Mouse (Mus musculus): Measurements from ENCODE around the gene Zfyve1.
"Not testable (repeated sequence)": the region's sequence is repeated elsewhere in the genome, so short reads cannot be mapped to it uniquely, and the experiment has no call there.

The Zfyve1 gene

GRCm38 (mm10) chr12:83597025-83597501 is at the start of gene Zfyve1:
Zfyve1 (minus strand) TSS chr12:83597222.
- peak; percentile 94 for DNase-seq (ENCODE audit: low spot score)

- DNase-seq (ENCODE audit: low spot score) = no peak
Measured at GRCm38 (mm10) chr12:83643116-83643515, 46.1 kb upstream of the Zfyve1 start.

- no peak for DNase-seq (ENCODE audit: low spot score)
Measured at GRCm38 (mm10) chr12:83641233-83641632, 44.2 kb upstream of the Zfyve1 start.

DNA sequence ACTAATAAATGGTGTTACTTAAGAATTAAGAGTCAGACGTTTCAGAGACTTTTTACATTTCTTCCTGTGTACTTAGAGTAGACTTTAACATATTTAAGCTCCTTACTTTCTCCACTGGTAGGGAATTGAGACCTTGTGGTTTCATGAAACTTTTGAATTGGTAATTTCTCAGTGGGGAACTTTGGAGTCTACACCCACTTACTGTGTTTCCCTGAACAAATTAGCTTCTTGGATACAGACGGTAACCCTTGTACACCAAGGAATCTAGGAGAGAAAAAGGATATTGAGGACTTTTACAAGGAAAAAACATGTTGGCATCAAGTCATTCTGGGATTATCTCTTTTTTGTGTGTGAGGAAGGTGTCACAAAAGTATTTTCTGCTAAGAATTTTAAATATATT is 36.8 kb upstream of the Zfyve1 start:
- DNase-seq (ENCODE audit: low spot score) = no peak

GRCm38 (mm10) chr12:83632680-83633025 is 35.6 kb upstream of the Zfyve1 start:
- peak; percentile 54 for DNase-seq (ENCODE audit: low spot score)

DNA sequence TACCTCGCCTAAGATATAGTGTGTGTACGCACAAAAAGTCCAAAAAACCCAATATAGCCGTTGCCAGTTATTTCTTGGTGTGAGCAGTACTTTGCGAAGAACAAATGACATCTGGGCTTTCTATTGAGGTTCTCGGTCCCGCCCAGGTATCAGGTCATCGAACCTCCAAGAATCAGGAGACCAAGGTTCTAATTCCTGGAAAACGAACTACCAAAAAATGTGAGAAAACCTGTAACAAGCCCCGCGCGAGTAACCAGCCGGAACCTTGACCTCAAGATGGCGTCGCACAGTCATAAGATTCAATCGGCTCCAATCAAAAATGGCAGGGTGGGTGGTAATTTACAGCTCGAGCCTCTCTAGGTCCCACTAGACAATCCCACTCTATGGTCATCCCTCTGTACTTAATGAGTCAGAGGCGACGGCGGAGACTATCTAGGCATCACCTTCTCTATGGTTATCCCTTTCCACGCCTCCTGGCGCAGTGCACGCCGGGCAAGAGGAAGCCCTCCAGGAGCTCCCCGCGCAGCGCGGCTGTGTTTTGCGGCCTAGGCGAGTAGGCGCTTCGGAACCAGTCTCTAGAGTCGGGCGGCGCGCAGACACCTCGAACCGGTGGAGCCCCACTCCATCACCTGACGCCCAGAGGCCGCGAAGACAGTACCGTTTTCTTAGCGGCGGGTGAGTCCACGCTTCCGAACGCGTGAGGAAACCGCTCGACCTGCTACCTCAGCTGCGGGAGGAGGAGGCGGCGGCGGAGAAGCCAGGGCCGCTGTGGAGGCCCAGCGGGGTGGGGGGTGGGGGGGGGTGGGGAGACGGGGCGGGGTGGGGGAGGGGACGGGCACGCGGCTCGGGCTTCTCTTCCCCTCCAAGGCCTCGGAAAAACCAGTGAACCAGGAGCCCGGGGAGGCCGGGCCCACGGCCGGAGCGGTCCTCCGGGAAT is 35.0 kb upstream of the Zfyve1 start:
- DNase-seq (ENCODE audit: low spot score) = peak; percentile 98

DNA sequence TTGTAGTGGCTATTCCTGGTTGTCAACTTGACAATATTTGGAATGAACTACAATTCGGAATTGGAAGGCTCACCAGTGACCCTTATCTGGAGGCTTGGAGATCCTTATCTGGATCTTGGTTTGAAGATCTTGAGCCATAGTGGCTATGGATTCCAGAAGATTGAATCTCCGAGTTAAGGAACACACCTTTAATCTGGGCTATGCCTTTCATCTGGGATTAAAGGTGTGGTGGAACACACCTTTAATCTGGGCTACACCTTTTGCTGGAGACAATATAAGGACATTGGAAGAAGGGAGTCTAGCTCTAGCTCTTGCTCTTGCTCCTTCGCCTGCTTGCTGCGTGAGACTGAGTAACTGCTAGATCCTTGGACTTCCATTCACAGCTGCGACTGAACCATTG is 33.9 kb upstream of the Zfyve1 start, which contains the start of gene Rbm25:
Rbm25 (plus strand) TSS at position 301 of the 400 bp plus-strand sequence.
- DNase-seq (ENCODE audit: low spot score) = not testable (repeated sequence)

GRCm38 (mm10) chr12:83624321-83624720 is 27.3 kb upstream of the Zfyve1 start:
- no peak for DNase-seq (ENCODE audit: low spot score)

DNA sequence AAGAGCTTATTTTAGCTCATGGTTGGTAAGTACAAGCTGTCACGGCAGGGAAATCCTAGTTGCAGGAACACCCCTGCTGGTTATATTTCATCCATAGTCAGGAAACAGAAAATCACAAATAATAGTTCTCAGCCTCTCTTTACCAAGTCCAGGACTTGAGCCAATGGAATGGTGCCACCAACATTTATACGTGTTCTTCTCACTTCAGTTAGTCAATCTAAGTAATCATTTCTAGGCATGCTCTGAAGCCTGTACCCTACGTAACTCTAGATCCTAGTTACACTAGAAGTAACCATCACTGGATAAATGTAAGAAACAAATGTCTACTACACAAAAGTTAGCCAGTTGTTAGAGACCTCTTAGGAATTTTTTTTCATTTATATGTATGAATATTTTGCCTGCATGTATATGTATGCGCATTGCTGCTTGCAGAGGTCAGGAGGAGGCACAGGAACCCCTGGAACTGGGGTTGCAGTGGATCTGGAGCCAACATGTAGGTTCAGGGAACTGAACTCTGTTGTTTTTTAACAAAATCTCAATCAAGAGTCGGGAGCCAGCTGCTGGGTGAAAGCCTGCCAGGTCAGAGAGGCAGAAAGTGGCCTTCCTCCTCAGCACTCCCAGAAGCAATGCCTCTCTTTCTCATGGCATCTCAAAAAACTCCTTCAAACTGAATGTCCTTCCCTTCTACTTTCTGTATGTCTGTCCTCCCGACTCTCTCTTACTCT is 25.2 kb upstream of the Zfyve1 start:
- no peak for DNase-seq (ENCODE audit: low spot score)

GRCm38 (mm10) chr12:83620694-83621093 is 23.7 kb upstream of the Zfyve1 start:
- not testable (repeated sequence) for DNase-seq (ENCODE audit: low spot score)

GRCm38 (mm10) chr12:83618981-83619380 is 22.0 kb upstream of the Zfyve1 start:
- DNase-seq (ENCODE audit: low spot score) = no peak

GRCm38 (mm10) chr12:83617261-83617660 is 20.2 kb upstream of the Zfyve1 start:
- no peak for DNase-seq (ENCODE audit: low spot score)

DNA sequence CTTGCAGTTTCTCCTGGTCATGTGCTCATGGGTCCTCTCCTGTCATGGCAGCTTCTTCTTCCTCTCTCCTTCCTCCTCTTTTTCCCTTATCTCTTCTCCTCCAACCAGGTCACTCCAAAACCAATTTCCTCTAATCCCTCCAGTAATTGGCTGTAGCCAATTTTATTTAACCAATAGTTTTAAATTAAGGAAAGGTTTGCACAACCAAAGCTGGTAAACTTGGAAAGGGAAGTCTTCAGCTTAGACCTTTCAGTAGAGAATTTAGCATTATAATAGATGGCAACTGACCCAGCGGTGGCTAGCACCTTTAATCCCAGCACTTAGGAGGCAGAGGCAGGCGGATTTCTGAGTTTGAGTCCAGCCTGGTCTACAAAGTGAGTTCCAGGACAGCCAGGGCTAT is 9.4 kb upstream of the Zfyve1 start:
- not testable (repeated sequence) for DNase-seq (ENCODE audit: low spot score)

DNA sequence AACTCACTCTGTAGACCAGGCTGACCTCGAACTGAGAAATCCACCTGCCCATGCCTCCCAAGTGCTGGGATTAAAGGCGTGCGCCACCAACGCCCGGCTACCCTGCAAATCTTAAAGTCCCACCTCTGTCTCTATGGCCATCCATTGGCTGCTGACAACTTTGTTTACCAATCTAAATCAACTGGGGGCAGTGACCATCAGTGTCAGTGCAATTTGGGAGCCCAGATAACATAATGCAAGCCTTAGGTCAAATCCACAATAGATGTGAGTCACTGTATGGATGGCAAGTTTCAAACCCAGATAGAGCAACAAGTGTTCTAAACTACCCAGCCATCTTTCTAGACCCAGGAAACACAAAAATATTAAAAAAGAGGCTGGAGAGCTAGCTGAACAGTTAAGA is 5.3 kb upstream of the Zfyve1 start:
- DNase-seq (ENCODE audit: low spot score) = no peak

- no peak for DNase-seq (ENCODE audit: low spot score)
Measured at GRCm38 (mm10) chr12:83597881-83598280, 859 bp upstream of the Zfyve1 start.

DNA sequence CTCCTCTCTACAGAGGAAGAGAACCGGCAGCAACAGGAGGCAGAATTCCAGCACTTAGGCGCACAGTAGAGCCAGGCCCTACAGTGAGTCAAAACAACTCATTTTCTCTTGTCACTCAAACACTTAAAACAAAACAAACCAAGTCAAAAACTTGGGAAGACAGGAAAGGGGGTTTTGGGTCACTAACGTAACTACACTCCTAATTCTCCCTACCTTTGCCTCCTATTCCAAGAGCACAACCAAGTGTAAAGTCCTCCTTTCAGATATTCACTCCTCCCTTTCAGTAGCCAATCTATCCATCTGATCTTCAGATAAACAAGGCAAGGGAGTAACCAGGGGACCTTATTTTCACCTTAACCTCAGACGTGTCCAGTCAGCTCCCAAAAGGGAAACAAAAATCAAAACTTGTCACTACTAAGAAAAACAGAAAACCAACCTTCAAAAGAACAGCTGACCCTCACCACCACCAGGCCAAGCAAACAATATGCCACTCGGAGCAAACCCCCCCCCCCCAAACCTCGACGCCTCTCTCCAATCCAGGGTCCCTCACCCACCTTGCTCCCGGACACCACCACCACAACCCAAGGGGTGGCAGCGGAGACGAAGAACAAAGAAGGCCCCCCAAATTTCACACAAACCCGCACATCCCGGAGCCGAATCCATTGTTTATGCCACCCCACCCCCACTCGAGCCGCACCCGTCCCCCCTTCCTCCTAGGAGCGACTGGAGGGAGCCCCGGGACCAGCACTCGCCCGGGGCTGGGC is 649 bp downstream of the Zfyve1 start:
- DNase-seq (ENCODE audit: low spot score) = no peak

DNA sequence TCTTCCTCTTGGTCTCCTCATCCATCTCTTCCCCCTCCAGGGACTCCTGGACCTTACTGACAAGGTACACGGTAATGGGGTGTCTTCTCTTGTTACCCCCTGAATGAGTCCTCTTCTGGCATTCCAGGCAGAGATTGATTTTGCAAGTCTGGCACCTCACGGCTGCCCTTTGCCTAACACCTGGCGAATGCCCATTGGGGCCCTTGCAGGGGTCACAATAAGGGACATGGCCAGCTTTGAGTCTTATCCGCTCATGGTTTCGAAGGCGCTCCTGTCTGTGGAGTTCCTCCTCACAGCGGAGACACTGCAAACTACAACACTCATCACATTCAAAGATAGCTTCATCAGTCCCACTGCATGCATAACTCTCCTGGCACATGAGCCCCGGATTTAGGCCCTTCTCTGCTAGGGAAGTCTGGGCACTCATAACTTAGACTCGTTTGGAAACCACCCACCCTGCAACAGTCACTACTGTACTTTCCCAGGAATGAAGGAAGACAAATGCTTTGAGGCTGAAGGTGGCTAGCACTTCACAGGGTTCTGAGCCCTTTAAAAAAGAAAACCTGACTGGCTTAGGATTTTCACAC is 2.5 kb downstream of the Zfyve1 start:
- DNase-seq (ENCODE audit: low spot score) = no peak

GRCm38 (mm10) chr12:83591754-83592501 is 5.1 kb downstream of the Zfyve1 start:
- no peak for DNase-seq (ENCODE audit: low spot score)

DNA sequence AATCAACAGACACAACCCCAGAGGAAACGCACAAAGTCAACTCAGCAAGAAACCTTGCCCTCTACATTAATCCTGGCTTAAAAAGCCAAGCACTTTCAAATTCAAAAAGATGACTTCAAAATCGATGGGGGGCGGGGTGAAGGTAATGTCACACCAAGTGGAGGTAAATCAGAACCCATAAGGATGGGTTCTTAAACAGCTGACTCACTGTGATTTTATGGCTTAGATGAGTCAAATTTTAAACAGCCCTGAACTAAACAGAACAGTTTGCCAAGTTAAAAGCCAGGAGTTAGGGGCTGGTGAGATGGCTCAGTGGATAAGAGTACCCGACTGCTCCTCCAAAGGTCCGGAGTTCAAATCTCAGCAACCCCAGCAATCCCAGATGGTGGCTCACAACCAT is 10.4 kb downstream of the Zfyve1 start:
- DNase-seq (ENCODE audit: low spot score) = no peak

GRCm38 (mm10) chr12:83582747-83583146 is 14.3 kb downstream of the Zfyve1 start:
- DNase-seq (ENCODE audit: low spot score) = no peak

GRCm38 (mm10) chr12:83582106-83582505 is 14.9 kb downstream of the Zfyve1 start:
- no peak for DNase-seq (ENCODE audit: low spot score)

Measured in c-Kit-positive CD71-positive TER-119-positive erythroid progenitor cells, embryonic 14.5 days (primary cell).